Mouse (Mus musculus) megakaryocyte, embryonic 14.5 days (primary cell): ENCODE measurements around the gene Plpp1. TPM values are rescaled to one million over a fixed set of nuclear protein-coding genes. Genes with fewer than 3 reads are reported as not detected.

ENCODE experiments used
- H3K27me3 ChIP-seq: replicated peaks from 2 replicates; pipeline ENCODE3; 2012; ENCODE audit warnings: inconsistent platforms
- H3K36me3 ChIP-seq: replicated peaks from 2 replicates; pipeline ENCODE3; 2012; ENCODE audit warnings: low read length, inconsistent platforms, mixed read lengths
- H3K4me1 ChIP-seq: 2 replicates; pipeline ENCODE4 v1.6.1; 2012; ENCODE audit warnings: inconsistent platforms
- H3K4me3 ChIP-seq: replicated peaks from 2 replicates; pipeline ENCODE3; 2012; ENCODE audit warnings: moderate library complexity, mild to moderate bottlenecking, inconsistent platforms
- H3K9me3 ChIP-seq: 2 replicates; pipeline ENCODE4 v1.6.1; 2012; ENCODE audit warnings: inconsistent platforms
- FLI1 ChIP-seq: IDR thresholded peaks from 2 replicates; pipeline ENCODE4 v1.6.1; 2012; ENCODE audit warnings: low read length, inconsistent platforms, mixed read lengths
- GATA1 ChIP-seq: IDR thresholded peaks from 3 replicates; pipeline ENCODE4 v1.6.1; 2012; ENCODE audit warnings: mixed read lengths, low read length, inconsistent platforms, borderline replicate concordance
- polyA plus RNA-seq: library from polyadenylated mRNA; stranded (reverse); fragments of >175 nt; gene quantifications from 2 replicates; pipeline ENCODE4 v1.2.3, GENCODE M21; 2012; ENCODE audit warnings: low replicate concordance; ENCODE audit not compliant: insufficient read depth

The Plpp1 gene
- polyA plus RNA-seq, 1 experiment: not detected

- Histone ChIP-seq H3K4me3 (no peak overlapping the region), H3K9me3 (peaks cover 3% of the 10 kb centered on the region; the same call in 1 of the 2 replicates), H3K36me3 (no peaks in the 10 kb centered on the region), H3K27me3 (peaks cover 4% of the 10 kb centered on the region), H3K4me1 (0 out of 2 replicates have a peak, but pooled peaks cover 2% of the 10 kb centered on the region)
- no peak for TF ChIP-seq GATA1
- no peak for TF ChIP-seq FLI1
These were observed 27.7 kb upstream of the Plpp1 start for GRCm38 (mm10) chr13:112772861-112773260.

GRCm38 (mm10) chr13:112773991-112774675, 26.5 kb upstream of the Plpp1 start:
- TF ChIP-seq FLI1 (no peak), GATA1 (no peak)
- no peaks in the 10 kb centered on the region for H3K9me3 ChIP-seq

GRCm38 (mm10) chr13:112775856-112776255, 24.7 kb upstream of the Plpp1 start:
- Histone ChIP-seq H3K4me3 (no peak overlapping the region), H3K9me3 (no peaks in the 10 kb centered on the region), H3K36me3 (no peaks in the 10 kb centered on the region), H3K4me1 (no peaks in the 10 kb centered on the region), H3K27me3 (peaks cover 6% of the 10 kb centered on the region)
- TF ChIP-seq GATA1: no peak

More at GRCm38 (mm10) chr13:112773991-112774675, 26.5 kb upstream of the Plpp1 start:
- Histone ChIP-seq H3K27me3 (peaks cover 4% of the 10 kb centered on the region), H3K4me1 (0 out of 2 replicates have a peak, but pooled peaks cover 2% of the 10 kb centered on the region), H3K4me3 (no peak overlapping the region), H3K36me3 (no peaks in the 10 kb centered on the region)

GRCm38 (mm10) chr13:112778407-112778806, 22.2 kb upstream of the Plpp1 start:
- Histone ChIP-seq H3K27me3 (peaks cover 6% of the 10 kb centered on the region), H3K4me1 (no peaks in the 10 kb centered on the region), H3K4me3 (no peak overlapping the region), H3K36me3 (no peaks in the 10 kb centered on the region), H3K9me3 (no peaks in the 10 kb centered on the region)
- TF ChIP-seq FLI1: no peak
- TF ChIP-seq GATA1: no peak

GRCm38 (mm10) chr13:112785305-112785704, 15.3 kb upstream of the Plpp1 start:
- no peaks in the 10 kb centered on the region for H3K36me3 ChIP-seq
- no peaks in the 10 kb centered on the region for H3K9me3 ChIP-seq
- no peak for TF ChIP-seq GATA1
- TF ChIP-seq FLI1: no peak

GRCm38 (mm10) chr13:112786142-112786541, 14.4 kb upstream of the Plpp1 start:
- no peaks in the 10 kb centered on the region for H3K4me1 ChIP-seq
- no peaks in the 10 kb centered on the region for H3K36me3 ChIP-seq
- H3K27me3 ChIP-seq: peaks cover 6% of the 10 kb centered on the region
- H3K9me3 ChIP-seq: no peaks in the 10 kb centered on the region
- no peak for TF ChIP-seq GATA1
- TF ChIP-seq FLI1: no peak
- H3K4me3 ChIP-seq: no peak overlapping the region

More at GRCm38 (mm10) chr13:112785305-112785704, 15.3 kb upstream of the Plpp1 start:
- Histone ChIP-seq H3K4me1 (no peaks in the 10 kb centered on the region), H3K4me3 (no peak overlapping the region), H3K27me3 (peaks cover 6% of the 10 kb centered on the region)

GRCm38 (mm10) chr13:112786942-112787533, 13.6 kb upstream of the Plpp1 start:
- H3K9me3 ChIP-seq: no peaks in the 10 kb centered on the region
- peaks cover 6% of the 10 kb centered on the region for H3K27me3 ChIP-seq
- TF ChIP-seq GATA1 (no peak), FLI1 (no peak)
- H3K4me1 ChIP-seq: no peaks in the 10 kb centered on the region
- no peak overlapping the region for H3K4me3 ChIP-seq
- no peaks in the 10 kb centered on the region for H3K36me3 ChIP-seq

DNA sequence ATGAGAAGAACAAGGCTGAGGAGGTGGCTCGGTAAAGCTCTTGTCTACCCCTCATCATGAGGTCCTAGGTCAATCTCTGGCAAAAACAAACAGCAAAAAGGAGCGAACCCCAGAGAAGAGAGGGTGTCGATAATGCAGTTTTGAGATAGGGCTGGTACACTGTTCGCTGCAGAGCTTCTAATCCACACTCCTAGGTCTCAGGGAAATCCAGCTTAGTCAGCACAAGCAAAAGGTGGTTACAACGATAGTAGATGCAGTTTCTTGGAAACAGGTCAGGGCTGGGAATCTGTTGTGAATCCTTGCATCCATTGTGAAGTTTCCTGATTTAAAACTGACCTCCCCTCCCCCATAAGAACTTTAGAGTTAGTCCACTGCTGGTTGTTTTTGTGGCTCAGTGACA, 9.8 kb upstream of the Plpp1 start:
- TF ChIP-seq GATA1: no peak
- TF ChIP-seq FLI1: no peak
- no peaks in the 10 kb centered on the region for H3K4me1 ChIP-seq

DNA sequence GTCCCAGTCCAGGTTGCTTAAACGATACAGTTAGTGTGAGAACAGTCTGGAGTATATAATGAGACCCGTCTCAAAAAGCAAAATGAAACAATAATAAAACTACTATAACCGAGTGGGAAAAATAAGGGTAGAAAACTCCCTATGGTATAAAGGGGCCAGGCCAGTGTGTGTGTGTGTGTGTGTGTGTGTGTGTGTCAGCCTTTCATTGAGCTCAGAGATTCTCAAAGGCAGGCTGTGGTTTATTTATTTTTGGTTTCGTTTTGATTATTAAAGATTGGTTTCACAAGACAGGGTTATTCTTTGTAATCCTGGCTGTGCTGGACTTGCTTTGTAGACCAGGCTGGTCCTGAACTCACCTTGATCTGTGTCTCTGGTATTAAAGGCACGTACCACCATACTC, 8.7 kb upstream of the Plpp1 start:
- no peak for TF ChIP-seq FLI1
- TF ChIP-seq GATA1: no peak
- no peak overlapping the region for H3K4me3 ChIP-seq
- no peaks in the 10 kb centered on the region for H3K9me3 ChIP-seq
- peaks cover 12% of the 10 kb centered on the region for H3K27me3 ChIP-seq
- no peaks in the 10 kb centered on the region for H3K36me3 ChIP-seq
- H3K4me1 ChIP-seq: no peaks in the 10 kb centered on the region

More for the DNA sequence above, 9.8 kb upstream of the Plpp1 start:
- no peak overlapping the region for H3K4me3 ChIP-seq
- peaks cover 10% of the 10 kb centered on the region for H3K27me3 ChIP-seq
- no peaks in the 10 kb centered on the region for H3K9me3 ChIP-seq
- H3K36me3 ChIP-seq: no peaks in the 10 kb centered on the region

DNA sequence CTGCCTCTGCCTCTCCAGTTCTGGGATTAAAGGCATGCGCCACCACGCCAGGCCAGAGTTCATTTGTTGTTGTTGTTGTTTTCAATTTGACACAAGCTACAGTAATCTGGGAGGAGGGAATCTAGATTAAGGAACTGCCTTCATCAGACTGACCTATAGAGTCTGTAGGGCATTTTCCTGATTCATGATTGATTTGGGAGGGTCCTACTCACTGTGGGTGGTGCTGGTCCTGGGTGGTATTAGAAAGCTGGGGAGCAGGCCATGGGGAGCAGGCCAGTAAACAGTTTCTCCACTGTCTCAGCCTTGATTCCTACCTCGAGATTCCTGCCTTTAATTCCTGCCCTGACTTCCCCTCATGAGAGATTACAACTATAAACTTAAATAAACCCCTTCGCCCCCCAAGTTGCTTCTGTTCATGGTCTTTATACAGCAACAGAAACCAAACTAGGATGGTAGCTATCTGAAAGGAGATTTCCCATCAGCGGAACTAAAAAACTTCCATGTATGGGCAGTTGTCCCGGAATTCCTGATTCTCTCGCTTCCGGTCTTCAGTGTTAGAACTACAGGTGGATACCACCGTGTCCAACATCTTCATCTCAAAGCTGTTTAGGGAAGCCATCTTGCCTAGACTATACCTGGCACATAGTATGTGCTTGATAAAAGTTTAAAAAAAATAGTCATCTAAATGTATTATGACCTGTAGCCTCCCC, 2.2 kb upstream of the Plpp1 start:
- Histone ChIP-seq H3K9me3 (no peaks in the 10 kb centered on the region), H3K27me3 (peaks cover 41% of the 10 kb centered on the region), H3K4me3 (no peak overlapping the region), H3K36me3 (no peaks in the 10 kb centered on the region), H3K4me1 (peaks cover 20% of the 10 kb centered on the region)
- TF ChIP-seq FLI1 (no peak), GATA1 (no peak)
